Mouse (Mus musculus): ENCODE measurements around the gene Igsf1. TPM values are rescaled to one million over a fixed set of nuclear protein-coding genes. Genes with fewer than 3 reads are reported as not detected.

Igsf1 gene
- total RNA-seq (2014; rRNA removed): 25.2 and 25.7 TPM in 2 replicates
- 21.3 and 23.0 TPM in 2 replicates for polyA plus RNA-seq (2015; fragmentation: Nextera tagmentation; extraction: Ambion mirVana)

- WGBS: 19% methylated on average over 25 of the region's 28 CpGs
- no peak within 1 kb of the TSS for H3K27ac ChIP-seq (ENCODE audit: low read depth, low read length)
Measured at GRCm38 (mm10) chrX:49797213-49798019, at the start of gene Igsf1. Gene Igsf1, minus strand, starts transcription at chrX:49797749.

DNA sequence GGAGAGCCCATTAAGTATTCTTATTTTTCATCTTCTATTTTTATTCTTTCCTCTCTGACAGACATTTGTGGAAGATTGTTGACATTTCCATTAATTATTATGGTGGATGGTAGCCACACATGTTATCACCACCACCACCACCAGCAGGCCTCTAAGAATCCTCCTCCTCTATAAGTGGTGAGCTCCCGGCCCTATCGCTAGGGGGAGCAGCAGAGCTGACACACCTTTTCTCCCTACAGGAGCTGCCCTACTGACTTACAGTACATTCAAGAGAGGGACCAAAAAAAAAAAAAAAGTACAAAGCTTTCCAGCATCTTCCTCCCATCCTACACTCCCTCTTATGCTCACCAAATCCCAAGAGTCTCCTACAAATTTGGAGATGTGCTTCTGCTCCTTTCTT, 26.7 kb downstream of the Igsf1 start:
- Histone ChIP-seq H3K4me3 (ENCODE audit: low read depth, low read length) (no peak overlapping the region), H3K27ac (ENCODE audit: low read depth, low read length) (no peak overlapping the region), H3K27me3 (ENCODE audit: insufficient read depth, low read length) (no peaks in the 10 kb centered on the region), H3K4me2 (ENCODE audit: low read depth, low read length, poor library complexity, severe bottlenecking) (no peak overlapping the region), H3K9me3 (ENCODE audit: low read length) (no peaks in the 10 kb centered on the region), H3K4me1 (ENCODE audit: insufficient read depth, low read length) (no peaks in the 10 kb centered on the region), H3K9ac (replicated peaks; ENCODE audit: low read length, poor library complexity, severe bottlenecking) (no peak overlapping the region), H3K36me3 (ENCODE audit: insufficient read depth, low read length) (no peaks in the 10 kb centered on the region)
- TF ChIP-seq CTCF (IDR thresholded peaks at IDR 0.05): no peak
- DNase-seq (ENCODE audit: low spot score) (no peak), ATAC-seq (ENCODE audit: low FRiP score) (no peak)
- WGBS: 18% methylated on average over 2 of the region's 2 CpGs

More at GRCm38 (mm10) chrX:49797213-49798019, at the start of gene Igsf1:
- no peaks in the 10 kb centered on the region for H3K9me3 ChIP-seq (ENCODE audit: low read length)
- peak; percentile 10; the same call in 1 of the 2 replicates for TF ChIP-seq CTCF (IDR thresholded peaks at IDR 0.05)
- no peaks in the 10 kb centered on the region for H3K36me3 ChIP-seq (ENCODE audit: insufficient read depth, low read length)
- H3K27me3 ChIP-seq (ENCODE audit: insufficient read depth, low read length): no peaks in the 10 kb centered on the region
- peak within 1 kb of the TSS; percentile 45 for H3K4me2 ChIP-seq (ENCODE audit: low read depth, low read length, poor library complexity, severe bottlenecking)
- no peak within 1 kb of the TSS; the same call in 1 of the 2 replicates for H3K9ac ChIP-seq (replicated peaks; ENCODE audit: low read length, poor library complexity, severe bottlenecking)
- DNase-seq (ENCODE audit: low spot score): peak; percentile 74
- ATAC-seq (ENCODE audit: low FRiP score): peak; percentile 90
- H3K4me3 ChIP-seq (ENCODE audit: low read depth, low read length): peak within 1 kb of the TSS; percentile 39
- no peaks in the 10 kb centered on the region for H3K4me1 ChIP-seq (ENCODE audit: insufficient read depth, low read length)

DNA sequence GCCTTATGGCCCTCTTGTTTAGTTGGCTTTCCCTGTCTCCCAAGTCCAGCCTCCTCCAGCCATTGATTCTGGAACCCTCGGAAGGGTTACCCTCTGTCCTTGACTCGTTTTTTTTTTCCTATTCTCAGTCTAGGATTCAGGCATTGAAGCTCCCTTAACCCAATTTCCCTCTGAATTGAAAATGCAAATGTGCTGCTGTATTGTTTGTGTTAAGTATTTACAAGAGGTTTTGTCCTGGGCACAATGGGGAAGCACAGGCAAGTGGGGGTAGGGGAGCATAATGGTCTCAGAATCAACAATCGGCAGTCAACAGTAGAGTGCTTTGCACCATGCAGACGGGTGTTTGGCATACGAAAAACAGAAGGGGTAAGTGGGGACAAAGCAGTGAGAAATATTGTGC, 52.4 kb downstream of the Igsf1 start:
- ATAC-seq (ENCODE audit: low FRiP score) (no peak), DNase-seq (ENCODE audit: low spot score) (no peak)
- no peak overlapping the region for H3K27ac ChIP-seq (ENCODE audit: low read depth, low read length)
- TF ChIP-seq CTCF (IDR thresholded peaks at IDR 0.05): no peak
- no peaks in the 10 kb centered on the region for H3K9me3 ChIP-seq (ENCODE audit: low read length)
- no peak overlapping the region for H3K9ac ChIP-seq (replicated peaks; ENCODE audit: low read length, poor library complexity, severe bottlenecking)
- 29% methylated on average over 5 of the region's 5 CpGs for WGBS
- H3K27me3 ChIP-seq (ENCODE audit: insufficient read depth, low read length): no peaks in the 10 kb centered on the region
- no peak overlapping the region for H3K4me2 ChIP-seq (ENCODE audit: low read depth, low read length, poor library complexity, severe bottlenecking)
- no peaks in the 10 kb centered on the region for H3K4me1 ChIP-seq (ENCODE audit: insufficient read depth, low read length)
- no peaks in the 10 kb centered on the region for H3K36me3 ChIP-seq (ENCODE audit: insufficient read depth, low read length)
- no peak overlapping the region for H3K4me3 ChIP-seq (ENCODE audit: low read depth, low read length)

GRCm38 (mm10) chrX:49734959-49735358, 62.6 kb downstream of the Igsf1 start, which contains the start of gene Olfr1321:
Gene Olfr1321, minus strand, starts transcription at chrX:49735059.
- no peak within 1 kb of the TSS for H3K4me3 ChIP-seq (ENCODE audit: low read depth, low read length)
- 85% methylated on average over 2 of the region's 2 CpGs for WGBS
- H3K36me3 ChIP-seq (ENCODE audit: insufficient read depth, low read length): no peaks in the 10 kb centered on the region
- H3K9ac ChIP-seq (replicated peaks; ENCODE audit: low read length, poor library complexity, severe bottlenecking): no peak within 1 kb of the TSS
- DNase-seq (ENCODE audit: low spot score): no peak
- no peaks in the 10 kb centered on the region for H3K4me1 ChIP-seq (ENCODE audit: insufficient read depth, low read length)
- no peaks in the 10 kb centered on the region for H3K9me3 ChIP-seq (ENCODE audit: low read length)
- H3K27me3 ChIP-seq (ENCODE audit: insufficient read depth, low read length): no peaks in the 10 kb centered on the region
- H3K4me2 ChIP-seq (ENCODE audit: low read depth, low read length, poor library complexity, severe bottlenecking): no peak within 1 kb of the TSS
- H3K27ac ChIP-seq (ENCODE audit: low read depth, low read length): no peak within 1 kb of the TSS
- TF ChIP-seq CTCF (IDR thresholded peaks at IDR 0.05): no peak
- ATAC-seq (ENCODE audit: low FRiP score): no peak

Other genes starting within 250 kb of the Igsf1 start
- not detected in 2 replicates for gene Olfr1320, start 125.4 kb downstream of the Igsf1 start, total RNA-seq (2014; rRNA removed)
- gene Olfr1320, start 125.4 kb downstream of the Igsf1 start, polyA plus RNA-seq (2015; fragmentation: Nextera tagmentation; extraction: Ambion mirVana): not detected in 2 replicates
- gene Olfr1321, start 62.7 kb downstream of the Igsf1 start, total RNA-seq (2014; rRNA removed): not detected in 2 replicates
- not detected in 2 replicates for gene Olfr1321, start 62.7 kb downstream of the Igsf1 start, polyA plus RNA-seq (2015; fragmentation: Nextera tagmentation; extraction: Ambion mirVana)
- not detected in 2 replicates for gene Olfr1322, start 93.7 kb upstream of the Igsf1 start, total RNA-seq (2014; rRNA removed)
- gene Olfr1322, start 93.7 kb upstream of the Igsf1 start, polyA plus RNA-seq (2015; fragmentation: Nextera tagmentation; extraction: Ambion mirVana): not detected in 2 replicates
- not detected in 2 replicates for gene Olfr1323, start 221.6 kb upstream of the Igsf1 start, total RNA-seq (2014; rRNA removed)
- not detected in 2 replicates for gene Olfr1323, start 221.6 kb upstream of the Igsf1 start, polyA plus RNA-seq (2015; fragmentation: Nextera tagmentation; extraction: Ambion mirVana)

Measured in midbrain, postnatal 0 days (tissue).